Mouse (Mus musculus) layer of hippocampus, adult 11-12 months (tissue): ENCODE measurements around the gene Apol9a.

ENCODE experiments used
- DNase-seq: peaks from one replicate; pipeline ENCODE4 v3.0.0; 2022; ENCODE audit warnings: low spot score

The Apol9a gene

DNA sequence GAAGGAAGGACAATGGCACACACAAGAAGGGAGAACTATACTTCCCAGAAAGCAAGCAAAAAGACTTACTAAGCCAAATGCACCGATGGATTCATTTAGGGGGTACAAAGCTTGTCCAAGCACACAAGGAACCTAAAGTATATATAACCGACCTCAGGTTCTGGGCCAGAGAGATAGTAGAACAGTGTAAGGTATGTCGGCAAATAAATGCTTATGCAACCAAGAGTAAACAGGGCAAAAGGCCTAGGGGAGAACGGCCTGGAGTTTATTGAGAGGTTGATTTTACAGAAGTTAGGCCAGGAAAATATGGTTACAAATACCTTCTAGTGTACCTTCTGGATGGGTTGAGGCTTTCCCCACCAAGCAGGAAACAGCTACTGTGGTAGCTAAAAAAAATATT is 33.5 kb downstream of the Apol9a start:
- no peak for DNase-seq

DNA sequence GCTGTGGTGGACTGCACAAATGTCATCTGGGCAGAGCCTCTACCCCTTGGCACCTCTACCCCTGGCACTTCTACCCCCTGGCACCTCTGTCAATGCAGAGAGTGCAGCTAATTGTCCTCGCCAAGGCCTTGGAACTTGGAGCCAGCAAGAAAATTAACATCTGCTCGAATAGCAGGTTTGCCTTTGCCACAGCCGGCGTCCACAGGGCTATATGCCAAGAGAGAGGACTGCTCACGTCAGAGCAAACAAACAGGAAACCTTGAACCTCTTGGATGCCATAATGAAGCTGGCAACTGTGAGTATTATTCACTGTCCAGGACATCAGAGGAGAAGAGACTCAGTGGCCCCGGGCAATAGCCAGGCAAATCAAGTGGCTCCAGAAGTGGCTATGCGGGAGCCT is 34.0 kb downstream of the Apol9a start:
- DNase-seq, result no peak

DNA sequence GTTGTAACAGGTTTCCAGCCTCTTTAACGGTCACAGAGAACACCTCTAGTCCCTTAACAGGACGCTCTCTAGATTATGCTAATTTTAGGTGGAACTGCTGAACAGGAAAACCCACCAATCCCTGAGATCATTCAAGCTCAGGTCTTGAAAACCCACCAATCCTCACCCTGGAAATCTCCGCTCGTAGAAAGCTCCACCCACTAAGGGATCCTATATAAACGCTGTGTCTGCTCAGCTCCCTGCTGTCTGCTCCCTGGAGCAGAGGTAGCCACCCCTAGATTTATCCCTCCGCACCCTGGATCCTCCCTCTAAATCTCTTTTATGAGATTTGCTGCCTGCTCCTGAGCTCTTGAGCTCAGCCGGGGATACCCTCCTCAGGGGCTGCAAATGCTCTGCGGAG is 40.3 kb downstream of the Apol9a start:
- no peak for DNase-seq

DNA sequence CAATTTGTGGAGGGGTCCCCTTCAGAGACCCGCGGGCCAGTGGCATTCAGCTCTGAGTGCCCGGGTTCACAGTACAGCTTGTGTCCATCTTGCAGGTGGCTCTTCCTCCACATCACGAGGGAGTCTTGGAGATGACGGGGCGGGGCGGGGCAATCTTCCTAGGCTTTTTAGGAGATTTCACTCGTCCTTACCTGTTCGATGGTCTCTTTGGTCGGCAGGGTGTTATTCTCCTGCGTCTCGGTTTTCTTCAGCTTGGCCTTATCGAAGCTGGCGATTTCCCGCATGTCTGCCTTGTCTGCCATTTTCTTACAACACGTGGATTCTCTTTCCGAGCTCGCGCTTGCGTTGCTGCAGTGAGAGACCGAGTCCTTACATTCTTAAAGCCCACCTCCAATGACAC is 41.0 kb downstream of the Apol9a start:
- no peak for DNase-seq

DNA sequence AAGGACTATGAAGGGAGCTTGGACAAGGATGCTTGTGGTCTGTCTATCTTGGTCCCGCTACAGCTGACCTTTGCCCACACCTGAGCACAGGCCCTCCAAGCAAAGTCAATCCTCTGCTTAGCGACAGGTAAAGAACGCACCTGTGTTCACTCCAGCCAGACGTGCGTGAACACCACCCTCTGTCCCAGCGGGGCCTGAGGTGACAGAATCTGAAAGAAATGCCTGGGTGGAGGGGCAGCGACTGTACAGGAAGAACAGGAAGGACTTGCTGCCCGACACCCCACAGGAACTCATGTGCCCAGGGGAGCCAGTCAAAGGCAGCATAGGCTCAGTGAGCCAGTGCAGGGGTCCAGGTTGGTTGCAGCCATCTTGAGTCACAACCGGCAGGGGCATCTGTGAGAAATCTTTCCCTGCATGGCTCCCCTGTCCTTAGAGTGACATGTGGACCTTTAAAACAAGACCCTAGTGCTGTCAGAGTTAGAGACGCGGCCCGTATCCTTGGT is 42.1 kb downstream of the Apol9a start:
- no peak for DNase-seq

DNA sequence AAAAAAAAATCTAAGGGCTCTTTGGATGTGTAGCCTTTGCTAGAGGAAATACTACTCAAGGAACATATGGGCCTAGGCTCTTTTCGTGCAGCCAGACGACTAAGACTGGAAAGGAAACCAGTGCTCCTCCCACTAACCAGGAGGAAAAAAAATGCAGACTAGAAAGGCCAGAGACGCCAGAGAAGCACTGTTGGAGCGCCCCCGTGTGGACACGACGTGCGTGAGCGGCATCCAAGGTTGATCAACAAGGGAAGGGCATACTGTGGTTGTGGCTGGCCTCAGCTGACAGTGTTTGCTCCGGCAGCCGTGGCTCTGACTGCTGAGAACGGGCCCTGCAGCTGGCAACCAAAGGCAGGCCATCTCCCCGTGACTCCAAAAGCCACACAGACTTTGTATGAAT is 42.8 kb downstream of the Apol9a start:
- peak; percentile 96 for DNase-seq

DNA sequence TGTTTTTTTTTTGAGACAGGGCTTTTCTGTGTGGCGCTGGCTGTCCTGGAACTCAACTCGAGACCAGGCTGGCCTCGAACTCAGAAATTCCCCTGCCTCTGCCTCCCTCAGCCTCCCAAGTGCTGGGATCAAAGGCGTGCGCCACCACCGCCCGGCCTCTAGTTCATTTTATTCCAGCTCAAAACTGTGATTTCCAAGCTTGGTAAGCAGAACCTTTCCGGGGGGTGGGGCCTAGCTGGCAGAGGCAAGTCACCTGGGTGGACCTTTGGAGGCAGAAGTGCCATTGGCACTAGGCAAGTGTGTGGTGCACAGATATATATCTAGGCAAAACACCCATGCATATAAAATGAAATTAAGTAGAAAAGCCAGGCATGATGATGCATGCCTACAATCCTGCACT is 43.4 kb downstream of the Apol9a start:
- DNase-seq, result no peak

DNA sequence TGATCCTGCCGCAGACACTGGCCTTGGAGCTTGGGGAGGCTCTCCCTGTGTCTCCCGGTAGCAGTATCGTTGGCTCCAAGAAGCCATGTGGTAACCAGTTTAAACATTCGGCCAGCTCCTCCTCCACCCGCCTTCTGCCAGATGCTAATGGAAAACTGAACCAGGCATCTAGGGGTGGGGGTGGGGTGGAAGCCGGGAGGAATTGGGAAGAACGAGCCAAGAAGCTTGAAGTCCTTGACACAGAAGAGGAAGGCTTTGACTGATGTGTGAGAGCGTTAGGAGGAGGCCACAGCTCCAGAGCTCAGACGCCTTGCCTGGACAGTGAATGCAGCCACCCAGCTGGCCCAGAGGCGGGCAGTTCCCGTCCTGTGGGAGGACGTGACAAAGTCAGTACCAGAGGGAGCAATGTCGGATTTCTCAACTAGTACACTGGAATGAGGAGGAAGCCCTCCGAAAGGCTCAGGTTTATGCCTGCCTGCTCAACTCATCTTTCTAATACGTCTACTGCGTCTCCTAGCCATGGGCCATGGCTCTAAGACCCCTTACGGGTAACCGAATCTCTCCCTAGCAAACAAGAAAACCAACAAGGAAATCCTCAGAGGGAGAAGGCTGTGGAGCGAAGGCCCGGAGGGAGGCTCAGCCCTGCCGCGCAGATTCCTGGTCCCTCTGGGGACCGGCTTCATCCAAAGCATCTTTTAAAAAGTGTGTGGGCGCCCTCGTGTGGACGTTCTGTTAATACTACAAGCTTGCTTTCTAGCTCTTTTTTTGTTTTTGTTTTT is 44.0 kb downstream of the Apol9a start:
- DNase-seq, result peak; percentile 80

DNA sequence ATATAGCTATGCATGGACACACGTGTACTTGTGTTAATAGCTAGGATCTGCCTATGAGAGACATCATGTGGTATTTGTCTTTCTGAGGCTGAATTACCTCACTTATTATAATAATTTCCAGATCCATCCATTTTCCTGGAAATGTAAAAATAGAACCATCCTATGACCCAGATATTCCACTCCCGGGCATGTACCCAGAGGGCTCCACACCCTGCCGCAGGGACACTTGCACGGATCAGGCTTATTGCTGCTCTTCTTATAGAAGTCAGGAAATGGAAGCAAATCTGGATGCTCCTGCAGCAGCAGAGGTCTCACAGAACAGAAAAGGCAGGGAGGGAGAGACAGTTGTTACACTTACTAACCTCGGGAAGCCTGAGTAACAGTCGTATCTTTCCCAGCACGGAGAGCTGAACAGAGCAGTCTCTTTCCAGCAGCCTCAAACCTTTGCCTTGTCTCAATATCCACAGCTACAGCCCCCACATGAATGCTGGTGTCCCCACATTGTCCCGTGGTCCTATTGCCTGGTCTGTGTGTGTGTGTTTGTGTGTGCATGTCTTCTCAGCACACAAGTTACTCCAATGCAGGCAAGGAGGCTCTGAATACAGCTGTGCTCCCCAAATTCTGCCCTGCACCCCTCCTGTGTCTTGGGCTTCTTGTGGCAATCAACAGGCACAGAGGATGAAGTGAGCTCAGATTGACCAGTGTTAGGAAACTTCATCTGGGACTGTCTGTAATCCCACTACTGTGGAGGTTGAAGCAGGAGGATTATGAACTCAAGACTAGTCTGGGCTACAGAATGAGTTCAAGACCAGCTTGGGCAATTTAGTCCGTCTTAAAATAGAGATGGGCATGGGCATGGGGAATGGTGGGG is 45.0 kb downstream of the Apol9a start:
- no peak for DNase-seq

DNA sequence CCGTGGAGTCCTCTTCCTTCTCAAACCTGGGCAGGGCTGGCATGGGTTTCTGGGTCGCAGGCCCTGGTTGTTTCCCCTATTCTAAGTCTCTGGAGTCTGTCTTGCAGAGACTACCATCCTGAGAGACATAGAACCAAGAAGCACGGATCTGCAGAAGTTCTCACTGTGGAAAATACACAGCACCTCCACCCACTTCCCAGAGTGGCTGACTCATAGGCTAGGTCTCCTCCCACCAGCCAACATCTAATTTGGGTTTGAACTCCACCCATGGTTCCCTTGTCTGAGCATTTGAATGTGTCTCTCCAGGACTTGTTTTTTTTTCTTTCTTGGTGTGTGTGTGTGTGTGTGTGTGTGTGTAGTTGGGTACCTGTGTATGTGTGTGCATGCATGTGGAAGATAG is 46.9 kb downstream of the Apol9a start:
- peak; percentile 53 for DNase-seq

DNA sequence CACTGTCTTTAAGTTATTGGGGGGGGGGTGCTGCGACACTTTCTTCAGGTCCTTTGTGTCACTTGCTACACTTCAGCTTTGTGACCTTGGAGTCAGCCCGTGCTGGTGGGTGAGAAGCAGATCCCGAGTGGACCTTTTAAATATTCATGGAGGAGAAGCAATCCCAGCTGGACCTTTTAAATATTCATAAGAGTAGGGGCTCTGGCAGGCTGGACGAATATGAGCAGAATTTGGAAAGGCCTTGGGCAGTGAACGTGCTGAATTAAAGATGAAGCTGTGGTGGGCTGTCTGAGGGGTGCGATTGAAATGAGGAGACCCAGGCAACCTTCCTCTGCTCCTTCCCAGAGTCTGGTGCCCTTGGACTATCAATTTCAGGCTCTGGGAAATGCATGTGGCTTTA is 47.4 kb downstream of the Apol9a start:
- DNase-seq, result no peak

DNA sequence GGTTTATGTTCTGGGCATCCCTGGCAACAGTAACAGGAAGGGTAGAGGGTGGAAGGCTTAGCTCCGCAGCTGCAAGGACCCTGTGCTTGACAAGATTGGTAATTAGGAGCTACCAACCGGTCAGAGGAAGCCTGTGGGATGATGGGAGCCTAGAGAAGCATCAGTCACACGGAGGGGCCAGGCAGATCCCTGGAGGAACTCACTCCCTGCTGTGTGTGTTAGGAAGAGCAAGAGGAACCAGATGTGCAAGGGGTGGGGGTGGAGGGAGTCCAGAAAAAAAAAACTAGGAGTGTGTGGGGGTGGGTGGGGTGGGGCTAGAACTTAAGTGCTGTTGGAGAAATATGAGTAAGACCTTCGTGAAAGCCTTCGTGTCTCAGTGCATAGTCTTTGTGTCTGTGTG is 48.0 kb downstream of the Apol9a start:
- DNase-seq, result no peak

DNA sequence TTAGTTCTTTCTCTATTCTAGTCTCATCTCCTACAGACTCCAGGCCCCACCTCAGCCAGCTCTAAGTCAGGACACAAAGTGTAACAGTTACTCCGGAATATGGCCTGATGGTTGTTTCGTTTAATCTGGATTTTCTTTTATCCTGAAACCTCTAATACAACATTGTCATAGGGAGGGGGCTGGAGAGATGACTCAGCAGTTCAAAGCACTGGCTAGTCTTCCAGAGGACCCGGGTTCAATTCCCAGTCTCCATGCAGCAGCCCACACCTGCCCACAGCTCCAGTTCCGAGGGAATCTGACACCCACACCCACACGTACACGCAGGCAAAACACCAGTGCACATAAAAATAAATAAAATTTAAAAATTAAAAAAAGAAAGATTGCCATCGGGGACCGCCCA is 51.0 kb downstream of the Apol9a start:
- no peak for DNase-seq

DNA sequence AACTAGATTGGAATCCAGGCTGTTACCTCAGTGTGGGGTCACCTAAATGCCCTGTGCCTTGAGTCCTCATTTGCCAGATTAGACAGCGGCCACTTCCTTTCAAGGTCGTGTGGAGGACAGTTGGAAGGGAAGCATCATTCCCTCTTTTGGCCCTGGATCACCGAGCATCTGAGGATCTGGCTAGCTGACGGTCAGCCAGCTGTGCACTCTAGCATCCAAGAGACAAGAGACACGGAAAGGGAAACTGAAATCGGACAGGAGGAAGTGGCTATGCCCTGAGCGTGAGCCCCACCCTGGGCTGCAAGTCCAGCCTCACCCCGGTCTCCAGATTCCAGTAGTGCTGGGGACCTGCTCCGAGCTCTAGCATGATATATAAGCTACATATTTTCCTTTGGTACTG is 51.4 kb downstream of the Apol9a start:
- DNase-seq, result no peak

DNA sequence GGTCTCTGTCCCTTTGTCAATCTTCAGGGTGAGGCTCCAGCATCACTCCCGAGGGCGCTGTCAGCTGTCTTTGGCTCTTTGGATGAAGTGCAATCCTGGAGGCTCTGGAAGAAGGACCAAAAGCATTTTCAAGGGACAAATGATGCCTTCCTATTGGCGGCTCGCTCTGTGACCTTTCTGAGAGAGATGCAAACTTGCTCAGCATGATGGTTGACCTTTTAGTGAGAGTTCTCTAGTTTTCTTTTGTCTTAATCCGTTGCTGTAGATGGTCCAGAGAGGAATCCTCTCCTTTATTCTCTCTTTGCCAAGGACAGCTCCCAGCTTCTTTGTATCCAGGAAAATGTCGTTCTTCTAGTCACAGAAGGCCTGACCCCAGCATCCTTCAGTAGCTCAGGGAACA is 51.9 kb downstream of the Apol9a start:
- DNase-seq, result no peak

DNA sequence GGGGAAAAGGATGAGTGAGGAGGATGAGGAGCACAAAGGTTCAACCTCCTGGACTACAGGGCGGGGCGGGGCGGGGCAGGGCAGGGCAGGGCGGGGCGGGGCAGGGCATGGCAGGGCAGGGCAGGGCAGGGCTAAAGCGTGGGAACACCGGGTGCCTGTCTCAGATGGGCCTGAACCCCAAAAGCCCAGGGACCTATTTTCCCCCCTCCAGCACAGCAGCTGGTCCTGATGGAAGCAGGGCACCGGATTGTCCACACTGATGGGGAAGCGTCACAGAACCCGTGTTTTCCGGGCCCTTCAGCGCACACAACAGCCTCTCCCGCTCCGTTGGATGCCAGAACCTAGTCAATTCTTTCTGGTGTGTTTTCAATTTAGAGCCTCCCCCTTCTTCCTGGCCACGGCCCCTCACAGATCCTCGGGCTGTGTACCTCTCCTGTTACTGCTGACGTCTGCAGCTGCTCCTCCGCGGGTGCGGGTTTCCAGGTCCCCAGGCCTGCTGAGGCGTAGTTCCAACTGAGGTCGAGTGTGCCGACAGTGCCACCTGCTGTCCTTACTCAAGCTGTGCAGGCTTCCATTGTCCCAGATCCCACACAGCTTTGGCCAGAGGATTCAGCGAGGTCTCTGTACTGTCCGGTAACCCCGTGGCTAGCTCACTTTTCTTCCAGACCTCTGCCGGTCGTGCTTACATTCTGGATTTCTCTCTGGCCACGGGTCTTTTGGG is 52.5 kb downstream of the Apol9a start:
- peak; percentile 87 for DNase-seq

DNA sequence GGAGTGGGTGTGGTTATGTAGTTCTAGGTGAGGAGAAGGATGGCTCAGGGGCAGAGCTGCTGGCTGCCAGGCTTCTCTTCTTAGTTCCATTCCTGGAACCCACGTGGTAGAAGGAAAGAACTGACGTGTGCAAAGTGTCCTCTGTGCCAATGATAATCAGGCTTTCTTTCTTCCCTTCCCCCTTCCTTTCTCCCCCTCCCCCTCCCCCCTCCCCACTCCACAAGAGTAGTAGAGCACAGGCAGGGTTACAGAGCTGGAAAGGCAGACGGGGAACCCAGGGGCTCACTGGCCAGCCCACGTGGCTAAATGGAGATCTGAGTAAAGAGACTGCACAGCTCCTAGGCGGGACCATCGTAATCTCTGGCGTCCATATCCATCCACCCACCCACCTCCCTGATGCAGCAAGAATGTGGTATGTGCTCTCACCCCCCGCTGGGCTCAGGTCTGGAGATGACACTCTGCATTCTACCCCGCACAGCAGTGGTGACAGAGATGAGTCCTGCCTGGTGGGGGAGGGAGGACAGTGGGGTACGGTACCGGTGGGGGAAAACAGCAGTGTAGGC is 54.6 kb downstream of the Apol9a start:
- no peak for DNase-seq

DNA sequence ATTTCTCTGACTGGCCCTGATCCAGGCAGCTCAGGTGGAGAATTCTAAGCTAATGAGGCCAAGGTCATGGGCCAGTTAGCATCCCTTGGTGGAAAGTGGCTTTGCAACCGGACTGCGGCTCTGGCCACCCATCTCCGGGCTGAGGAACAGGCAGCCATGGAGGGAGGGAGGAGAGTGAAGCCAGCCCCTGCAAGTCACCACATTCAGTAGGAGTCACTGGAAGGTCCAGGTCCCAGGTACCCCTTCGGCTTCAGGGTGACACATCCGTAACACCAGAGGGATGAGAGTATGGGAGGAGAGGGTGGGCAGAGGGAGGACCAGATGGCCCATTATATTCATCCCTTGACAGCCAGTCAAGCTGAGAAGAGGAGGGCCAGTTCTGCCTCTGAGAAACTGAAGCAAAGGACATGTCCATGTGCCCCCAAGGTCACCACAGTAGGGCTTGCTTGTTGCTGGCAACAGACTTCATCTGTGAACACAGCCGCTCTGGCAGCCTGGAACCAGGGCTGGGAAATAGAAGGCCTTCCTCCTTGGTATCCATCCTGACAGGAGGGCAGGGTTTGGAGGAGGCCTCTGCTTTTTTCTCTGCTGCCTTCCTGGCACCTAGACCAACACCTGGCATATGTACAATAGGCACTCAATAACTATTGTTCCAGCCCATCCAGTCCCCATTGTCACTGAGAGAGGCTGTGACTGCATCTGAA is 55.9 kb downstream of the Apol9a start:
- DNase-seq, result no peak

DNA sequence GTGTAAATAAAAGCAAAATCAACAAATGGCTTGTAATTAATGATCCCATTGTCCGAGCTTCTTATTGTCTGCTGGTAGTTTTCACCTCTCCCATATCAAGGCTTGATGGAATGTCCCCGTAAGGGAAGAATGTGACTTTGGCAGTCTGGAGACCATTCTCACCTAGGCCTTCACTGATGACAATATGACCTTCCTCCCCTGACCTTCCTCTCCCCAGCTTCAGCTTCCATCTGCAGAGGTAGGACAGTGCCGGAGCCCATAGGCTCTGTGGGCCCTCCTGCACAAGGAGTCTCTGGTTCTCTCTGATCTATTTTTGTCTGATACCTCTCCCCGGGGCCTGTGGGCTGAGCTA is 56.5 kb downstream of the Apol9a start:
- DNase-seq, result no peak
